Mouse (Mus musculus) spleen, postnatal 36 days (tissue): ENCODE measurements around the gene Kcnq1.

ENCODE experiments used
- DNase-seq, 2 experiments: peaks; one replicate each; pipeline ENCODE4 v3.0.0; 2022; ENCODE audit warnings: low spot score in 2 of 2, mixed read lengths in 1 of 2

The Kcnq1 gene

DNA sequence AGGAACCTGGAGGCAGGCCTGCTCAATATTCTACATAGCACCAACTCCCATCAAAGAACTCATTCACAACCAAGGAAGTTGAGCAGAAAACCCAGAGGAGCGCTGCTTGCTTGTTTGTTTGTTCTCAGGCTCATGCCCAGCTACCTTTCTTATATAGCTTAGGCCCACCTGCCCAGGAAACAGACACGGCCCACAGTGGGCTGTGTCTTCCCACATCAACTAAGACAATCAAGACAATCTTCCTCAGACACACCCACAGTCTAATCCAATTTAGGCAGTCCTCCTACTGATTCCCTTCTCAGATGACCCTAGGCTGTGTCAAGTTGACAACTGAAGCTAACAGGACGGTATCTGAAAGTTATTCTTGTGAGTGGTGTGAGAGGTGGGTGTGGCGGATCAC, at the start of gene Kcnq1:
TSS of gene Kcnq1 (plus strand) at position 301 of the 400 bp plus-strand sequence.
- no peak for DNase-seq

DNA sequence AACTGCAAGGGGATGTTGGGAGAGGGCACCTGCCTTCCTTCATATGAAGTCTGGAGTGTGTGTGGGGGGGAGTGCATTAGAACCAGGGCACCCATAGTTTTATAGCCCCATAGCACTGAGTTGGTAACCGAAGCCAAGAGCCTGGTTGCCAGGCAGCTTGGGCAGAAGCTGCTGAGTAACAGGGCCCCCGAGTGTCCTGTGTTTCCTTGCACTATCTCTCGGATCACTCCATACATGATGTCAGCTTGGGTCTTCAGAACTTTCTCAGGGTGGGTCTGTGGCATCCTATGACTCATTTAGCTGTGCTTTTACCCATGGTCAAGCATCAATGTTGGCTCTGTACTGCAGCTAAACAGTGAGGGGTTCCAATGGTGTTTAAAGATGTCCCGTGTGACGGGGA, 49.1 kb upstream of the Kcnq1 start:
- no peak for DNase-seq

DNA sequence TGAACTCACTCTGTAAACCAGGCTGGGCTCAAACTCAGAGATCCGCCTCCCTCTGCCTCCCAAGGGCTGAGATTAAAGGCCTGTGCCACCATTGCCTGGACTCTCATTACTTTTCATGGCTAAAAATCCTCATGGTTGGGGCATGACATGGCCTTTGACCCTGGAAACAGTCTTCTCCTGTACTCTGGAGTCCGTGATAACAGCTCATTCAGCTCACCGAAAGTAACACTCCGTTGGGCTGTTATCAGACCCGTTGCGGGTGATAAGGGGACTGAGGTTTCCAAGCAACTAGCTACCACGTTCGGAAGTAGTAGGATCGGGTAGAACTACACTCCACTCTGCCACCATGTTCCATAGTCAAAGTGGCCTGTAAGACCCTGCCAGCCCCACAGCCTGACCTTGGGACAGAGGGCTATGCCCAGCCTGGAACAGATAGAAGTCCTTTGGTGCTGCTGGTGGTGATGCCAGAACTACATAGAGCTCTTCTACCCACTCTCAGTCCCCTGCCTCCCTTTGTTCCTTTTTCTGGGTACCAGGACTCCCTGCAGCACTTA, 48.4 kb upstream of the Kcnq1 start:
- DNase-seq = no peak

DNA sequence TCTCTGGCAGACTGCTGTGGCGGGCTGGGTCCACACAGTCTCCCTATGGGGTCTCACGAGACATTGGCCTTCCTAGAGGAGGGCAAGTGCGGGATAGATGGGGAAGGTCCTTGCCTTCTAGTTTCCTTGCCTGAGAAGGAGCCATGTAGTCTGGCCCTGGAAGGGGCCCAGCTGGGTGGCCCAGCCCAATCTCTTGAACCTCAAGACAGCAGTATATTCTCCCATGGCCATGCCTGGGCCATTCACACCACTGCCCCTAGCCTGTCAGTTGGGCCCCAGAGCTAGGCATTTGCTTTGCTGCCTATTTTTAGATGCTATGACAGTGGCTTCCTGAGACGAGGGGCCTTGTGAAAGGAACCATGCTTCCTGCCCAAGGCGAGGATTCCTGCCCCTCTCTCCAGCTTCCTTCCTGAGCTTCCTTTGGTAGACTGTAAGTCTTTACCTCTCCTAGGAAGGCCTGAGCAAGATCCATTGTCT, 47.9 kb upstream of the Kcnq1 start:
- DNase-seq = no peak

DNA sequence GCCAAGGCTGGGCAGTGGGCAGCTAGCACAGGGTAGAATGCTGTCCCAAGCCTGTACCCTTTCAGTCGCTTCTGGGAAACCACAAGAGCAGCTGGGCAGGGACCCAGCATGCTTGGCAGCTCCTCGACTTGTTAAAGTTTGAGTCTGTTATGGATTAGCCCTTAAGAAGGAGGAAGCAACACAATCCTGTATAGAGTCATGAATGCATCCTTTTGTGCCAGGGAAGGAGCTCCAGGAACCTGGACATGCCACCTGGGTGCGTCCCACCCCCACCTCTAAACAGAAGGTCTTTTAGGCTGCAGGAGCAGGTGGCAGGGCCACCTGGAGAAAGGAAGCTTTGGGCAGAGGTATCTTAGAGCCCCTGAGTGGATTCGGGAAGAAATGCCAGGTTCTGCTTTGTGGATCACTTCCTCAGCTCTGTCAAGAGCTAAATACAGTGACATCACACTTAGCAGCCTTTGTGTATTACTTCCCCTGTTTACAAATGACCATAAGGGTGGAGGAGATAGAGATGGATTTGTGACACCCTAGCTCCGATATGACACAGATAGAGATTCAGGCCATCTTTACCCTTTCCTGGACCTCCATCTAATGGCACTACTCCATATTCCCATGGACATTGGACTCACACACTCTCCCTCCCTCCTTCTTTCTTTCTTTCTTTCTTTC, 46.8 kb upstream of the Kcnq1 start:
- no peak for DNase-seq

DNA sequence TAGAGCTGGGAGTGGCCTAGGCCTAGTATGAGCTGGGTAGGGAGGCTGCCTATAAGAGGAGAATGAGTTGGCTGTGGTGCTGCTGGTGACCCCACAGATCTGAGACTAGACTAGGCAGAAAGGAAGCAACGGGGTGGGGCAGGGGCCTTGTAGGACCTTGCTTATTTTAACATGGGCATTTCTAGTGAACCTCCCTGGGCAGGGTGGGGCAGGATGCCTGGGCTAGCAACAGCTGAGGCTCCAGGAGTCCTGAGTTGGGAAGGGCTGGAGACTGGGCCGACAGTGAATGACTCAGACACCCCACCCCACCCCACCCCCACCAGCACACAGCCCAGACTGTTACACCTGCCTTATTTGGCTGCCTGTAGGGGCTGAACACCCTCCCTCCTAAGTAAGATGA, 43.5 kb upstream of the Kcnq1 start:
- DNase-seq = no peak

GRCm38 (mm10) chr7:143064226-143064625, 41.9 kb upstream of the Kcnq1 start:
- DNase-seq = no peak

GRCm38 (mm10) chr7:143065692-143066091, 40.5 kb upstream of the Kcnq1 start:
- no peak for DNase-seq

DNA sequence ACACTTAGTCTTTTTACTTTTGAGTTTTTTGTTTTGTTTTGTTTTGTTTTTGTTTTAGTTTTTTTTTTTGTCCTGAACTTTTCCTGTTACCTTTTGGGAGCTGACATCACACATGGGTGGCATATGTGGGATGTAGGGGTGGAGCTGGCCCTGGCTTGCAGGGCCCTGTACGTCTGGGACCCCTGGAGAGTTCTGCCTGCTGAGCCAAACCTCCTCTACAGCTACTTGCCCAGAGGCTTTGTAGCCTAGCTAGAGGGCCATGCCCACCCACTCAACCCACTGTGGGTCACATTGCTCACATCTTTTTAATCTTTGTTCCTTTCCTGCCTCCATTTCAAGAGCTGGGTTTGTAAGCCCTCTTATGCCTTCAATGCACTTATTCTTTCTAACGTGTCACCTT, 38.7 kb upstream of the Kcnq1 start:
- no peak for DNase-seq

GRCm38 (mm10) chr7:143067897-143068296, 38.3 kb upstream of the Kcnq1 start:
- no peak for DNase-seq

GRCm38 (mm10) chr7:143068316-143068881, 37.8 kb upstream of the Kcnq1 start:
- no peak for DNase-seq

DNA sequence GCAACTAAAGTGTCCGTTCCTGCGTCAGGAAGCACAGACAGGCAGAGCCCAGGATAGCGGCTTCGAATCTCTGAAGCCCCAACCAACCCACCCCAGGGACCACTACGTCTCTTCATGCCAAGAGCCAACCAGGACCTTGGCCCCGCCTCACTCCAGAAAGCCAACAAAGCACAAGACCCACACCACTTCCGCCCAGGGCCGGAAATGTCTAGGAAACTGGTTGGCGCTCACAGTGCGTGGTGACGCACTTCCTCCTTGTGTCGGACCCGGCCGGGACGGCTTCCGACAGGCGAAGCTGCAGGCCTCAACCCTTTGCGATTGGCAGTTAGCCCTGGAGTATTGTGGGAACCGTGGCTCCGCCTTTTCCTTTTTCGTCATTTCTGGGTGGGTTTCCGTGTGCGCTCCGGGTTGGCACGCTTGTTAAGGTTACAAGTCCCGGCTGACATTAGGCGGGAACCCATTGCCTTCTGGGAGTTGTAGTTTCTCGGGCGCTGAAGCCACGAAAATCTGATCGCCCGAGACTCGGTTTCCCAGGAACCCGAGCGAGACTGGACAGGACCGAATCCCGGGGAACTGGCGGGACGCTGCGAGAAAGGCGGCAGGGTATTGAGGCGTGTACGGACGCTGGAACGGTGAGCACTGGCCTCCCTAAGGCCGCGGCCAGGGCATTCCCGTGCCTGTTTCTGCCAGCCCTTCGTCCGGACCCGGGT, 37.1 kb upstream of the Kcnq1 start, which contains the start of gene Tssc4:
TSS of gene Tssc4 (plus strand) at position 368 of the 710 bp plus-strand sequence.
- peak; percentile 98 for DNase-seq

DNA sequence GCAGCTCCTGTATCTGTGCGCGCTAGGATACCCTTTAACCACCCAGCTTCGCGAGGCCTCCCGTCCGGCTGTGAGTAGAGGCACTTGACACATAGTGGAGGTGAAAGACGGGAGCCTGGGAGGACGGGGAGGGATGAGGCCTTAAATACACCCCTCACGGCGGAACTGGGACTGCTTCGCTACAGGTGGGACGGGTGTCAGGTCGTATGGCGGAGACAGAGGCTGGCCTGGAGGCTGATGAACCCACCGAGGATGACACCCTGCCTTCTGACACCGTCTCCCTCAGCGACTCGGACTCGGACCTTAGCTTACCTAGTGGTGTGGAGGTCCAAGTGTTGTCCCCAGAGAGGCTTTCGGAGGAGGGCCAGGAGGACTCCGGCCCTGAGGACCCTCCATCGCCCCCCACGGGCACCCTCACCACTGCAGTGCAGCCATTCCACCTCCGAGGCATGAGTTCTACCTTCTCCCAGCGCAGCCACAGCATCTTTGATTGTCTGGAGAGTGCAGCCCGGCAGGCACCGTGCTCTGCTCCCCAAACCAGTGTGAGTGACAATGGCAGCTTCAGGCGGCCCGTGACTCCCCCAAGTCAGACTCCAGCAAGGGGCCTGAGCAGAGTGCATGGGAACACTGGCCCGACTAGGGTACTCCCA, 36.3 kb upstream of the Kcnq1 start:
- DNase-seq = no peak

GRCm38 (mm10) chr7:143070506-143071070, 35.6 kb upstream of the Kcnq1 start:
- no peak for DNase-seq

DNA sequence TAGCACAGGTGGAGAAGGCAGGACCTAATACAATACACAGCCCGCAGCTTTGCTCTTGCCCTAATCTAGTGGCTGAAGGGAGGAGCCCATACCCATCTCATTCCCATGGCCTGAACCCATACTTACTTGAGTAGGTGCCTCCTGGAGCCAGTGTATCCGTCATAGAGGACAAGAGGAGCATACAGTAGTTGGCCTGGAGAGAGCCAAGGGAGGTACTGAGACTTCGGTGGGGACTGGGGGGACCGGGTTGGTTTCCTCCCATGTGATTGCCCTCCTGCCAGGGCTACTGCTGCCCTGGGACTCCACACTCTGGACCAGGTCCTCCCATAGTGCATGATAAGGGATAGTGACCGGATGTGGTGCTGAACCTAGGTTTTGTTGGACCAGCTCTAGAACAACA, 33.6 kb upstream of the Kcnq1 start:
- no peak for DNase-seq

GRCm38 (mm10) chr7:143073086-143073485, 33.1 kb upstream of the Kcnq1 start:
- peak; percentile 25 to 45 for DNase-seq

DNA sequence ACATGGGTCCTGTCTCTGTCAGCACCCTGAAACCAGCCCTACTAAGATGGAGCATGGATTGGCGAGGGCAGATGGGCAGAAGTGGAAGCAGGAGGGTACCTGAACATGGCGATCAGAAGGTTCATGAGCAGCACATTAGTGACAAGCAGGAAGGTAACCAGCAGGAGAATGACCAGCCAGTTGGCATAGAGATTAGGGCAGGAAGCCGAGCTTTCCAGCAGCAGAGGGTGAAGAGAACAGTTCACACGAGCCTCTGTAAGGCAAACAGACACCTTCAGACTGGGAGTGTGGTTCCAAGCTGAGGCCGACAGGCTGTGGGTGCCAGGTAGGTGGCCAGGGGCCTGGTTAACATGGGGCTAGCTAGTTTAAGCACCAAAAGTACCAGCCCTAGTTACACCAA, 30.8 kb upstream of the Kcnq1 start:
- DNase-seq = no peak

- DNase-seq = no peak
Measured at GRCm38 (mm10) chr7:143077351-143077750, 28.8 kb upstream of the Kcnq1 start.

DNA sequence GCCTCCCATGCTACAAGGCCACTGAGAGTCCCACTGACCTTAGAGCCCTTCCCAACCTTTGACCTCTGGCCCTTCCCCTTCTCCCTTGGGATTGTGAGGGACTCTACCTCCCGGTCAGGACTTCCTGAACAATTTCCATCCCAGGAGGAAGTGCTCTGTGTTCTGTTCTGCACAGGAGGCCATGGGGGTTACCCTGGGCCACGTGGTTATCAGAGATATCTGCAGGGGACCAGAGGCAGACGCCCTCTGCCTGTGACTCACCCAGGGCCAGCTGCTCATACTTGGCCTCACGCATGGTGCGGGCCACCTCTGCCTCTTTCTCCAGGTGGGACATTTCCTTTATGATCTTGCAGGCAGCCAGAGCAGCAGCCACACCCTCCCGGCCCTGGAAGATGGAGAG, 24.1 kb upstream of the Kcnq1 start:
- no peak for DNase-seq

DNA sequence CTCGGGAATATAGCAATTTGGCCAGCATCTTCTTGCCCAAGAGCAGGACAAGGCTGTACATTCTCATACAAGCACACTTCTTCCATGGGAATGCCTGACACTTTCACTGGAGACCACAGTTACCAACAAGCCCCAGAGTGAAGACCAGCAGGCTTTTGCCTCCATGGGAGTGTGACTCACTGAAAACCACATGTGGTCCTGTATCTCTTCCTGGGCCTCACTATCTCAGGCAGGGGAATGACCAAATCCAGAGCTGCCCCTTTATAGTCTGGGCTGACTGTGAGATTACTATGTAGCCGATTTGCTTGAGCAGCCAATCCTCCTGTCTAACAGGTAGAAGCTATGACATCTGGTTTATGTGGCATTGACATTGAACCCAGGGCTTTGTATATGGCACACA, 22.5 kb upstream of the Kcnq1 start:
- DNase-seq = no peak

GRCm38 (mm10) chr7:143086366-143086765, 19.8 kb upstream of the Kcnq1 start:
- peak; percentile 60 to 65 for DNase-seq

DNA sequence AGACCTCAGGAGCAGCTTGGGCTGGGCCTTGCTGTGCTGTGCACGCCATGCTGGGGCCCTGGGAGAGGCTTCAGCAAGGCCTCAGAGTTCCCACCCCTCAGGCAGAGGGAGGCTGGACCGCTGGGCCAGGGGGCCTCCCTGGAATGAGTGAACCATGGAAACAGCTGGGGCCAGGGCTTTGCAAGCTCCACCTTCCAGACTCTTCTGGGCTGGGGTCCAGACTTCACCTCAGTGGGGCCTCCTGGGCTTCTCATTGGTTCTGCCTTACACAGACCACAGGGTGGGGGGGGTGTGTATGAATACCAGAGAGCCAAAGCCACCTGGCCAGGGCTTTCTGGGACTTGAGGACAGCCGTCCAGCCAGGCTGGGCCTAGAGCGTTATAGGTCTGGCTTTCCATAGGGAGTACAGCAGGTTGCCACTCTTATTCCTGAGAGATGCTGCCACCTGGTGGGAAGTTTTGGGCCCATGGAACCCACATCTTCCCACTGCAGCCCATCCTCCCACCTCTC, 19.0 kb upstream of the Kcnq1 start:
- no peak for DNase-seq
